Mouse (Mus musculus) kidney, embryonic 15.5 days (tissue): Measurements from ENCODE around the gene Desi1. TPM values are rescaled to one million over a fixed set of nuclear protein-coding genes. Genes with fewer than 3 reads are reported as not detected.
A peak's percentile ranks its signal among the peaks of the same experiment; 100 is the strongest.

Experiments
- ATAC-seq: fragments of 200-750 bp; cut with Nextera tagmentation; replicated peaks from 2 replicates; pipeline ENCODE4 v1.8.0; 2017; ENCODE audit warnings: moderate TSS enrichment; ENCODE audit not compliant: low FRiP score
- H3K27ac ChIP-seq: fragments of 300-500 bp; sonication (generic); 2 replicates; pipeline ENCODE4 v1.5.1; 2015; ENCODE audit warnings: mild to moderate bottlenecking, inconsistent platforms
- H3K27me3 ChIP-seq: fragments of 300-500 bp; sonication (generic); 2 replicates; pipeline ENCODE4 v1.6.1; 2015; ENCODE audit warnings: inconsistent platforms
- H3K36me3 ChIP-seq: fragments of 300-500 bp; sonication (generic); 2 replicates; pipeline ENCODE4 v1.6.1; 2015; ENCODE audit warnings: inconsistent platforms
- H3K4me1 ChIP-seq: fragments of 300-500 bp; sonication (generic); 2 replicates; pipeline ENCODE4 v1.6.1; 2015; ENCODE audit warnings: inconsistent platforms
- H3K4me2 ChIP-seq: fragments of 300-500 bp; sonication (generic); 2 replicates; pipeline ENCODE4 v1.6.1; 2015; ENCODE audit warnings: moderate library complexity, mild to moderate bottlenecking, inconsistent platforms
- H3K4me3 ChIP-seq: fragments of 300-500 bp; sonication (generic); replicated peaks from 2 replicates; pipeline ENCODE4 v1.5.1; 2015; ENCODE audit warnings: mild to moderate bottlenecking, inconsistent platforms
- H3K9ac ChIP-seq: fragments of 300-500 bp; sonication (generic); 2 replicates; pipeline ENCODE4 v1.6.1; 2015; ENCODE audit warnings: mild to moderate bottlenecking, inconsistent platforms
- H3K9me3 ChIP-seq: fragments of 300-500 bp; sonication (generic); replicated peaks from 2 replicates; pipeline ENCODE4 v1.6.1; 2016; ENCODE audit warnings: inconsistent platforms
- WGBS: fragments of 180-500 bp; shearing (Covaris S2); methylation state at CpG from one replicate; pipeline ENCODE4 v1.1.7; 2015; ENCODE audit warnings: mixed read lengths; 5-methylcytosine and 5-hydroxymethylcytosine counted together
- polyA plus RNA-seq: library from polyadenylated mRNA; unstranded; fragments of >200 nt; fragmentation: Nextera tagmentation; extraction: Ambion mirVana; gene quantifications from 2 replicates; pipeline ENCODE4 v1.2.1, GENCODE M21; 2015

The Desi1 gene
- polyA plus RNA-seq, 1 experiment from 2014 or later, result 25.1 TPM

GRCm38 (mm10) chr15:82016830-82017229, 16.8 kb downstream of the Desi1 start:
- H3K4me3 ChIP-seq, result peak overlapping the region; percentile 98
- peak overlapping the region; percentile 91 for H3K4me2 ChIP-seq
- H3K4me1 ChIP-seq, result peaks cover 32% of the 10 kb centered on the region
- H3K27ac ChIP-seq, result peak overlapping the region; percentile 88
- WGBS, result 26% methylated on average over 6 of the region's 6 CpGs
- peaks cover 25% of the 10 kb centered on the region for H3K36me3 ChIP-seq
- peak overlapping the region; percentile 89 for H3K9ac ChIP-seq
- H3K9me3 ChIP-seq, result no peaks in the 10 kb centered on the region
- H3K27me3 ChIP-seq, result no peaks in the 10 kb centered on the region
- ATAC-seq, result no peak

- Histone ChIP-seq H3K9ac (peak overlapping the region; percentile 89), H3K36me3 (peaks cover 19% of the 10 kb centered on the region), H3K4me3 (peak overlapping the region; percentile 98), H3K4me1 (peaks cover 32% of the 10 kb centered on the region), H3K9me3 (no peaks in the 10 kb centered on the region), H3K4me2 (peak overlapping the region; percentile 91), H3K27ac (peak overlapping the region; percentile 88), H3K27me3 (no peaks in the 10 kb centered on the region)
- peak; percentile 96 for ATAC-seq
- under 1% methylated on average over 52 of the region's 53 CpGs for WGBS
These were observed 17.4 kb downstream of the Desi1 start for GRCm38 (mm10) chr15:82016101-82016808.

DNA sequence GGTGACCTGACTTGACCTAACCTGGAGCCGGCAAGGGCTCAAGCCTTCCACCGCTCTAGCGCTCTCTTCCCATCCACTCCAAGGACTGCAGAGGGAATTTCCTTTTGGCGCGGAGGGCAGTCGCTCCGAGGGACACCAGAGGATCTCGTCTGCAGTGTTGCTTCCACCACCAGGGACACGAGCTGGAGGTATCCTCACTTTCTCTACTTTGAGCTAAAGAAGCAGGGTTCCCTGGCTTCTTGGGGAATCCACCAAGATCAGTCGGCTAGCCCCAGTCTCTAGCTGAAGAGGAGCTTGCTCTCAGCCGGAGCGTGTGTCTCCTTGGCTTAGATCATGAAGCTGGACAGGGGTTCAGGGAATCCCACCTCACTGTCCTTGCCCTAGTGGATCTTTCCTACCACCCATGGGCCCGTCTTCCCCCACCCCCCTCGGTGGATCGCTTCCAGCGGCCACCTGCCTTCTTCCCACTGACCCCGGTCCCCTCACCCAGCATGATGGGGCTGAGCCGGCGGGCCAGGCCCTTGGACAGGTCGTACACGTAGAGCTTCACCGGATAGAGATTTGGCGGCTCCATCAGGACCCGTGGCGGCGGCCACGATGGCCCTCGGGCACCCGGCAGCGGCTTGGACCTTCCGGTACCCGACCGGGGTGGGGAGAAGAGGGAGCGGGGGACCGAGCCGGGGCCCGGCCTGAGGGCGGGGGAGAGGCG, 18.1 kb downstream of the Desi1 start:
- under 1% methylated on average over 39 of the region's 39 CpGs for WGBS
- Histone ChIP-seq H3K36me3 (peaks cover 16% of the 10 kb centered on the region), H3K4me3 (peak overlapping the region; percentile 98), H3K9me3 (no peaks in the 10 kb centered on the region), H3K4me1 (peaks cover 32% of the 10 kb centered on the region), H3K9ac (peak overlapping the region; percentile 89), H3K4me2 (peak overlapping the region; percentile 91), H3K27ac (peak overlapping the region; percentile 84), H3K27me3 (no peaks in the 10 kb centered on the region)
- ATAC-seq, result peak; percentile 26

GRCm38 (mm10) chr15:82014745-82015391, 18.8 kb downstream of the Desi1 start:
- Histone ChIP-seq H3K9ac (peak overlapping the region; percentile 89), H3K4me3 (peak overlapping the region; percentile 98), H3K4me1 (peaks cover 32% of the 10 kb centered on the region), H3K27me3 (no peaks in the 10 kb centered on the region), H3K4me2 (peak overlapping the region; percentile 91), H3K9me3 (no peaks in the 10 kb centered on the region), H3K36me3 (peaks cover 13% of the 10 kb centered on the region), H3K27ac (peak overlapping the region; percentile 84)
- 15% methylated on average over 9 of the region's 9 CpGs for WGBS
- ATAC-seq, result no peak

DNA sequence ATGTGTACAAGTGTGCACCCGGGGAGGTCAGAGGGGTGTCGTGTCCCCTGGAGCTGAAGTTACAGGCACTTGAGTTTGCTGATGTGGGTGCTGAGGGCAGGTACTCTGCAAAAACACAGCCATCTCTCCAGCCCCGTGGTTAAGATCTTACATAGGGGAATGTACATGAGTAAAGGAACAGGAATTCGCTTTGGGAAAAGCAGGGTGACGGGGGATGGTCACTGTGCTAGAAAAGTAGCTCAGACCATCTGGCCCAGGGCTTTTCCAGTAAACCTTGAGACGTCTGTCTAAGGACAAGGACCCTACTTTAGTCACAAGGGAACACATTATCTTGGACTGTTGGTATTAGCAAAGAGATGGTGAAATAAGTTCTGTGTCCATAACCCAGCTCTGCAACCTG, 21.7 kb downstream of the Desi1 start:
- no peaks in the 10 kb centered on the region for H3K27me3 ChIP-seq
- H3K9ac ChIP-seq, result no peak overlapping the region
- ATAC-seq, result no peak
- WGBS, result 86% methylated on average over 6 of the region's 6 CpGs
- H3K4me3 ChIP-seq, result no peak overlapping the region
- no peak overlapping the region for H3K27ac ChIP-seq
- H3K9me3 ChIP-seq, result no peaks in the 10 kb centered on the region
- no peaks in the 10 kb centered on the region; the same call in 1 of the 2 replicates for H3K36me3 ChIP-seq
- no peak overlapping the region for H3K4me2 ChIP-seq
- H3K4me1 ChIP-seq, result peaks cover 28% of the 10 kb centered on the region

- WGBS, result 79% methylated on average over 8 of the region's 8 CpGs
- Histone ChIP-seq H3K27ac (no peak overlapping the region), H3K27me3 (no peaks in the 10 kb centered on the region), H3K36me3 (peaks cover 35% of the 10 kb centered on the region), H3K4me1 (no peaks in the 10 kb centered on the region), H3K4me2 (no peak overlapping the region), H3K9ac (no peak overlapping the region), H3K4me3 (no peak overlapping the region), H3K9me3 (no peaks in the 10 kb centered on the region)
- ATAC-seq, result no peak
These were observed 29.4 kb downstream of the Desi1 start for GRCm38 (mm10) chr15:82004257-82004656.

- no peak for ATAC-seq
- Histone ChIP-seq H3K4me3 (no peak overlapping the region), H3K4me1 (peaks cover 6% of the 10 kb centered on the region; the same call in 1 of the 2 replicates), H3K27me3 (no peaks in the 10 kb centered on the region), H3K27ac (no peak overlapping the region), H3K4me2 (no peak overlapping the region), H3K9me3 (no peaks in the 10 kb centered on the region), H3K36me3 (peaks cover 58% of the 10 kb centered on the region), H3K9ac (no peak overlapping the region)
- WGBS, result 61% methylated on average over 6 of the region's 6 CpGs
These were observed 39.7 kb downstream of the Desi1 start for GRCm38 (mm10) chr15:81993992-81994391.

GRCm38 (mm10) chr15:81990549-81990948, 43.1 kb downstream of the Desi1 start:
- H3K4me3 ChIP-seq, result no peak overlapping the region
- no peak overlapping the region for H3K9ac ChIP-seq
- H3K4me1 ChIP-seq, result peaks cover 6% of the 10 kb centered on the region; the same call in 1 of the 2 replicates
- peaks cover 26% of the 10 kb centered on the region for H3K36me3 ChIP-seq
- no peak overlapping the region for H3K27ac ChIP-seq
- 50% methylated on average over 7 of the region's 7 CpGs for WGBS
- no peaks in the 10 kb centered on the region for H3K9me3 ChIP-seq
- ATAC-seq, result 0 out of 2 replicates have a peak, but pooled peaks have one; percentile 40
- no peaks in the 10 kb centered on the region for H3K27me3 ChIP-seq
- H3K4me2 ChIP-seq, result no peak overlapping the region

- Histone ChIP-seq H3K4me1 (peaks cover 6% of the 10 kb centered on the region; the same call in 1 of the 2 replicates), H3K9ac (no peak overlapping the region), H3K36me3 (peaks cover 15% of the 10 kb centered on the region), H3K27me3 (no peaks in the 10 kb centered on the region), H3K9me3 (no peaks in the 10 kb centered on the region), H3K4me2 (no peak overlapping the region), H3K4me3 (no peak overlapping the region), H3K27ac (no peak overlapping the region)
- 0 out of 2 replicates have a peak, but pooled peaks have one; percentile 47 for ATAC-seq
- 46% methylated on average over 11 of the region's 11 CpGs for WGBS
These were observed 44.1 kb downstream of the Desi1 start for GRCm38 (mm10) chr15:81989371-81990062.

DNA sequence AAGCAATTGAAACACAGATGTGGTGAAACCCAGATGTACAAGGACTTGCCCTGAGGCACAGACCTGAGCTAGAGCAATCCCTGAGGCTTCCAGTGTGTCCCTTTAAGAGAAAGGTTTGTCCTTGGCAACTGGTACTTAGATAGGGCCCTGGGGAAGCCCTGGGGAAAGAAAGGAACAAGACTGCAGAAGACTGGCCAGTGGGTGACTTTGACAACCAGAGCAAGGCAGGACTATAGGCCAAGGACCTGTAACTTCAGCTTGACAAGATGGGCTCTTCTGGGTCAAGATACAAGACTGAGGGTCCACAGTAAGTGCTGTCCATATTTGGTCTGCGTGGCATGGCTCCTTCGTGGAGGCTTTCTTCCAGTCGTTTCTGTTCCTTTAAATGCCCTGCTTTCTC, 46.0 kb downstream of the Desi1 start, which contains the start of gene Xrcc6:
TSS of gene Xrcc6 (plus strand) at position 190 of the 400 bp plus-strand sequence.
- Histone ChIP-seq H3K27me3 (no peaks in the 10 kb centered on the region), H3K27ac (no peak within 1 kb of the TSS), H3K4me2 (no peak within 1 kb of the TSS), H3K36me3 (no peaks in the 10 kb centered on the region), H3K4me3 (no peak within 1 kb of the TSS), H3K9ac (no peak within 1 kb of the TSS), H3K9me3 (no peaks in the 10 kb centered on the region), H3K4me1 (peaks cover 6% of the 10 kb centered on the region; the same call in 1 of the 2 replicates)
- WGBS, result 83% methylated on average over 3 of the region's 3 CpGs
- no peak for ATAC-seq

- Histone ChIP-seq H3K27ac (no peak overlapping the region), H3K4me1 (0 out of 2 replicates have a peak, but pooled peaks cover 3% of the 10 kb centered on the region), H3K9me3 (no peaks in the 10 kb centered on the region), H3K27me3 (no peaks in the 10 kb centered on the region), H3K9ac (no peak overlapping the region), H3K36me3 (no peaks in the 10 kb centered on the region), H3K4me2 (no peak overlapping the region), H3K4me3 (no peak overlapping the region)
- no peak for ATAC-seq
- WGBS, result 54% methylated on average over 2 of the region's 2 CpGs
These were observed 48.1 kb downstream of the Desi1 start for GRCm38 (mm10) chr15:81985267-81986161.
